Mouse (Mus musculus) cerebellum, adult 2 months (tissue): Measurements from ENCODE around the gene Cdhr3. TPM values are rescaled to one million over a fixed set of nuclear protein-coding genes. Genes with fewer than 3 reads are reported as not detected.

ENCODE experiments used
- DNase-seq, 2 experiments: peaks; one replicate each; pipeline ENCODE4 v3.0.0; 2021
- H3K27ac ChIP-seq: fragments of 200-500 bp; 2 replicates; pipeline ENCODE4 v1.5.1; 2012; ENCODE audit warnings: low read length, control low read depth, inconsistent platforms; ENCODE audit not compliant: insufficient read depth
- H3K27me3 ChIP-seq: fragments of 200-500 bp; 2 replicates; pipeline ENCODE4 v1.6.1; 2012; ENCODE audit warnings: inconsistent platforms, mild to moderate bottlenecking, low read length, moderate library complexity; ENCODE audit not compliant: control insufficient read depth, insufficient read depth
- H3K4me1 ChIP-seq: fragments of 200-500 bp; 2 replicates; pipeline ENCODE4 v1.6.1; 2011; ENCODE audit warnings: low read length; ENCODE audit not compliant: control insufficient read depth, insufficient read depth
- H3K4me3 ChIP-seq: fragments of 200-500 bp; replicated peaks from 2 replicates; pipeline ENCODE3; 2011; ENCODE audit warnings: mild to moderate bottlenecking, low read depth, low read length, control low read depth; ENCODE audit not compliant: insufficient read depth
- CTCF ChIP-seq: fragments of 200-500 bp; IDR thresholded peaks from 2 replicates; pipeline ENCODE4 v1.5.1; 2011; ENCODE audit warnings: low read depth, mild to moderate bottlenecking, control low read depth, low read length, moderate library complexity, borderline replicate concordance; ENCODE audit not compliant: insufficient read depth
- POLR2A ChIP-seq: fragments of 200-500 bp; IDR thresholded peaks from 2 replicates; pipeline ENCODE4 v1.6.1; 2011; ENCODE audit warnings: low read length, control low read depth, borderline replicate concordance; ENCODE audit not compliant: insufficient read depth
- WGBS: fragments of 180-500 bp; shearing (Covaris S2); methylation state at CpG from one replicate; pipeline ENCODE4 v1.1.7; 2018; 5-methylcytosine and 5-hydroxymethylcytosine counted together
- polyA plus RNA-seq: library from polyadenylated mRNA; depleted of rRNA; stranded (reverse); fragments of >200 nt; gene quantifications from 2 replicates; pipeline ENCODE4 v1.2.3, GENCODE M21; 2012

The Cdhr3 gene
- polyA plus RNA-seq, 1 experiment: 1.4 TPM

DNA sequence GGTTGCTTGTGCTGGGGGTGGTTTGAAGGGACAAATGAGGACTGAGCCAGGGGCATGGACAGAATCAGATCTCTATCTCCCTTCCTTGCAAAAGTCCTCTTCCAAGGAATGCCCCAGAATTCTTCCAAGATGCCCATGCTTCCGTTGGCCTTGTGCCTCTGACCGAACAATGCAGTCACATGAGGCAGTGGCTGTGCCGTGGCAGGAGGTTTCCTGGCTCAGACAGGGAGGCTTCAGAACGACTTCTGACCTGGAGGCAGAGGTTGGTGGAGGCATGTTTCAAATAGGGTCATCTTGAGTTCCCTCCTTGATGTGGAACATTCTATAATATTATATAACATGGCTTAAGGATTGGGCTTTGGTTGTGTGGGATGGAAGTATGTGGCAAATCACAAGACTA lies 74.1 kb downstream of the Cdhr3 start:
- H3K4me1 ChIP-seq: peaks cover 4% of the 10 kb centered on the region; the same call in 1 of the 2 replicates
- no peak overlapping the region for H3K4me3 ChIP-seq
- no peak for DNase-seq
- 43% methylated on average over 4 of the region's 4 CpGs for WGBS
- no peaks in the 10 kb centered on the region for H3K27me3 ChIP-seq
- TF ChIP-seq CTCF (no peak), POLR2A (no peak)
- H3K27ac ChIP-seq: no peak overlapping the region

DNA sequence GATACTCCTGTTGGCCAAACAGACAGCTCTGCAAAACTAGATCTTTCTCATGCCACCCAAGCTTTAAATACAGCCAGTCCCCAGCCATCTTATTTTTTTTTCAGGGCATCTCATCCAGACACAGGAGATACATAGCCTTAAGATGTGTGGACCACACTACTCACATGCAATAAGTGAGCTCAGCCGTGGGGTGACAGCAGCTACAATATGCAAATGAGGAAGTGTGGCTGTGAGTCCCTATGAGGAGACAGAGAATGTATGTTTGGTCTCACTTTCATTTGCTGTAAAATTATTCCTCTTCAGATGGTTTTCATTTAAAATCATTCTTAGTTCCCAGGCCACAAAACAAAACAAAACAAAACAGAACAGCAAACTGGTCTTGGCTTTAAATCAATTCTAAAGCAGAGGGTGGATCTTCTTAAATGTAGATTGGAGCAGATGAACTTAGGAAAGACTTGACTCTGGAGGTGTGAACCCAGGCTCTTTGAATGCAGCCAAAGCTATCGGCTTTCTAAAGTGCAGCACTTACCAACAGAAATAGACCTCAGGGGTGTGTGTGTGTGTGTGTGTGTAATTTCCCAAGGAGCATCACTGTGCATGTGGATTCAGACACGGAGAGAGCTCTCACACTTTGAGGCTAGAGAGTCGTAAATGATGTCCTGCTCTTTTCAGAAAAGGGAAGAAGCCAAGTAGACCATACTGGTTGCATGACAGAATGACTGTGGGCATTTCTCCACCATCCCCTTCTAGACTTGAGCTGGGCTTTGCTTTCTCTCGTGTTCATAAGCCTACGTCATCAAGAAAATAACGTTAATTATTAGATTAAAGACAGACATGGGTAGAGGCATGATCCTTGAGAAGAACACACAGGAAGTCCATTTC lies 75.6 kb downstream of the Cdhr3 start:
- no peak for TF ChIP-seq POLR2A
- no peak for TF ChIP-seq CTCF
- WGBS: 88% methylated on average over 7 of the region's 7 CpGs
- Histone ChIP-seq H3K27me3 (no peaks in the 10 kb centered on the region), H3K4me3 (no peak overlapping the region), H3K4me1 (peaks cover 4% of the 10 kb centered on the region; the same call in 1 of the 2 replicates), H3K27ac (no peak overlapping the region)
- no peak for DNase-seq

DNA sequence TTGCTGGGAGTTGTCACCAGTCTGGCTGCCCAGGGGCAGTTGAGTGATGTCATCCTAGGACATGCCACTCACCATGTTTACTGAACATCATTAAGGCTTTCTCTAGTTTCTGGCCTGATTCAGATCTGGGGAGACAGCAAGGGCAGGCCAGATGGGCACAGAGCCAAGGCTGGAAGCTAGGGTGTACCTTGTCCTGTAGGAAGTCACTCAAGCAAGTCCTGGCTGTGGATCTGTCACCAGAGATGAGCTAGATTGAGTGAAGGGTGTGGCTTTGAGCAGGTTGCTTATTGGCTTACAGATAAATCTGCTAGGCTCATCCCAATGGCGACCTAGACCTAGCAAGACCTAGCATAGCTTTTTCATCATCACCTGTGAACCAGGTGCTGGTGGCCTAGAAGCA lies 77.6 kb downstream of the Cdhr3 start:
- no peak overlapping the region for H3K27ac ChIP-seq

DNA sequence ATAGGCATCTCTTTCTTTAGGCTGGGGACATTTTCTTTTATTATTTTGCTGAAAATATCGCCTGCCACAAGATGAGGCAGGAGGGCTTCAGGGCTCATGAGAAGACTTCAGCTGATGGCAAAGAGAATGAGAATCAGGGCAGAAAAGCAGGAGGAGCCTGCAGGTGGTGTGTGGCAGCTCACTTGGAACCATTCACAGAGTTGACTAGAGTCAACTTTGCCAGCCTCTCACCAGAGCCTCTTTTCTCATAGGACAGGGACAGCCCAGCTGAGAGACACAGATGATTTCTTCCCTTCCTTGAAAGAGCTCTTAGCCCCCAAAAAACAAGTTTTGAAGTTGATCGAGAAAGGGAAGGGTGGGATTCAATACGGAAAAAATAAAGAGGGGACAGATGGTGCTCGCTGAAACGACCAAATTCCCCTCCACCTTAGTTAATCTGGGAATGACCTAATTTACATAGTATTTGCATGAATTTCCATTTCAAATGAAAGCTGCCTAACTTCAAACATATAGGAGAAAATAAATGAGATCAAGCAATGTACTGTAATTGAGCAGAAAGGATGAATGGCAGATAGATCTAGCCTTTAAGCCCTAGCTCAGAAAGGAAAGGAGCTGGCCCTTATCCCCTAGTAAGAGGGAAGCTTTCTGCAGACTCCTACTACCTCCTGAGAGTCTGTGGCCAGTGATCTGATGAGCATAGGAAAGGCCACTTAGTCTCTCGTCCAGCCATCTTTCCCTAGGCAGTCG lies 78.5 kb downstream of the Cdhr3 start:
- Histone ChIP-seq H3K27me3 (no peaks in the 10 kb centered on the region), H3K27ac (no peak overlapping the region), H3K4me1 (peaks cover 4% of the 10 kb centered on the region; the same call in 1 of the 2 replicates), H3K4me3 (no peak overlapping the region)
- TF ChIP-seq POLR2A (no peak), CTCF (no peak)
- WGBS: 25% methylated on average over 7 of the region's 7 CpGs
- DNase-seq: no peak

More for the DNA sequence above, 77.6 kb downstream of the Cdhr3 start:
- no peaks in the 10 kb centered on the region for H3K27me3 ChIP-seq
- 100% methylated on average over 1 of the region's 1 CpGs for WGBS
- no peak overlapping the region for H3K4me3 ChIP-seq
- peaks cover 4% of the 10 kb centered on the region; the same call in 1 of the 2 replicates for H3K4me1 ChIP-seq
- no peak for DNase-seq
- TF ChIP-seq CTCF: no peak
- no peak for TF ChIP-seq POLR2A

DNA sequence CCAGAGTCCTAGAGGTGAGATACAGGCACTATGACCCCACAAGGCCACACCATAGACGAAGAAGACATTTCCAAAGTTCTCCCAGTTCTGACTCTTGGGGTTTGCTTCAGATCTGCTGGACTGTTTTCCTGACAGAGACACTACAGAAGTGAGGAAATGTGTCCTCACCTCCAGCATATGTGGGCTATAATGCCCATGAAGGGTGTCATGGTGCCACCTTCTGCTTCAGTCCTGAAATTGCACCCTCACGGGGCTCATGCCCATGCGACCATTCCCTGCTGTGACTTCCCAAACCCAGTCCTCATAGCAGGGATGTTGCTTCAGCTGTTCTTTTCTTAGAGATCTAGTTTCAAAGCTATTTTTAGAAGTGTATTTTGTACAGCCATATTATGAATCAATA lies 82.6 kb downstream of the Cdhr3 start:
- H3K27me3 ChIP-seq: no peaks in the 10 kb centered on the region
- H3K4me1 ChIP-seq: peaks cover 3% of the 10 kb centered on the region; the same call in 1 of the 2 replicates
- H3K4me3 ChIP-seq: no peak overlapping the region
- WGBS: 40% methylated on average over 3 of the region's 3 CpGs
- H3K27ac ChIP-seq: no peak overlapping the region
- DNase-seq: peak; percentile 18 to 22
- TF ChIP-seq CTCF: peak; percentile 69
- TF ChIP-seq POLR2A: no peak

DNA sequence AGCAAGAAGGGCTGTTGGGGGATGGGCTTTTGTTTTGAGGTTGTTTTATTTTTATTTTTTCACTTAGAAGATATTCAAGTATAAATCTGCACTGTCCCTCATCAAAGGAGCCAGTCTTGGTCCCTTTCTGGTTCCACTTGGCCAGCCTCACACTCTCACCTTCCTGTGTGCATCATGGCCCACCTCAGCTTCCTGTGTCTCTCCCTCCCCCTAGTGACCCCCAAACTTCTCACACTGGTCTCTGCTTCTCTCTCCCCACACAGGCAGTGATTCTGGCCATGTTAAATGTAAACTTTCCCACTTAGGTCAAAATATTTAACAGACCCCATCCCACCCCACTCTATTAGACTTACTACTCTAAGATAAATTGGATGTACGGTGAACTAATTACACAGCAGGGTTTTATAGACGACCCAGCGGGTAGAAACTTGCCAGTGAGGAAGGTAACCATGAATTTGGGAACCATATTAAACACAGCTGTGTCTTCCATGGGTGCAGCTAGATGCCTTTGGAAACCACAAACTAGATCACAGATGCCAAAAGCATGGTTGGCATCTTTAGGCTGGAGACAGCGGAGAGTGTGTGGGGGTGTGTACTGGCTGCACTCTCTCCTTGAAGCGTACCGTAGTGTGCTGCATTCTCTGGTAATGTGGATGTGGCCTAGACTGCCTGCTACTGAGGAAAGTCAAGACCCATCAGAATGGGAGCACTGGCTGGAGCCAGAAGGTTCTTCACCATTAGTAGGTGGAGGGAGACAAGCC lies 83.3 kb downstream of the Cdhr3 start:
- 88% methylated on average over 6 of the region's 6 CpGs for WGBS
- no peak for TF ChIP-seq POLR2A
- no peak for TF ChIP-seq CTCF
- H3K4me1 ChIP-seq: no peaks in the 10 kb centered on the region
- DNase-seq: no peak
- no peaks in the 10 kb centered on the region for H3K27me3 ChIP-seq
- H3K4me3 ChIP-seq: no peak overlapping the region
- H3K27ac ChIP-seq: no peak overlapping the region
